Mouse (Mus musculus) layer of hippocampus, adult 9-10 months (tissue): ENCODE results near the gene Sipa1l3.

ENCODE experiments used
- DNase-seq: peaks from one replicate; pipeline ENCODE4 v3.0.0; 2022; ENCODE audit warnings: low spot score

The Sipa1l3 gene

DNA sequence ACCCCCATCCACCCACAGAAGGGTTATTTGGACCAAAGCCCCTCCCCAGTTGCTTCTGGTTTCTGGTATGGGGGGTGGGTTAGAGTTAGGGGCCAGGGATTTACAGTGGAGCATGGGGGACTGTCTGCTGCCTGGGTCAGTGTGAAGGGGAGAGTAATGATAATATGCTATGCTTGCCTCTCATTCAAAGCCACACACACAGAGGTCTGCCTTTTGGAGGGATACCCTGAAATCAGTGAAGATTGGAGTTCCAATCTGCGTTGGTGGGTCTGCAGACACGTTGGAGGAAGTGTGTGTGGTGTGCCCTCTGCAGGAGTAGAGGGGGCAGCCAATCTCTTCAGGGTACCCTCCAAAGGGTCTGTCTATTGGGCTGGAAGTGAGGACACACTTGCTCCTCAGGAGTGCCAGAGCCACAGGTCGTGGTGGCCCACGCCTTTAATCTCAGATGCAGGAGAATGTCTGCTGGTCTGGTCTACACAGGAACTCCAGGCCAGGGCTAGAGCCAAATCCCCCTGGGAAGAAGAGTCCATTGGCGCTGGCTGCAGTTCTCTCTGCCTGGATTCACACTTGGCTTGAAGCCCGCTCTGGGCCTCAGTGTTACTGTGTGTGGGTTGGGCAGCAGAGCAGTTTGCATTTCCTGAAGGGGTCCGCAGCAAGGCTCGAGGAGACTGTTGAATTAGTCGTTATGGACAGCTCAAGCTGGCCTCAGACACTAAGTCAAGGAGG is 213.0 kb downstream of the Sipa1l3 start:
- DNase-seq: no peak

- no peak for DNase-seq
Observed at GRCm38 (mm10) chr7:29304463-29305262, 213.8 kb downstream of the Sipa1l3 start.

- DNase-seq: no peak
Observed at GRCm38 (mm10) chr7:29303738-29304462, 214.5 kb downstream of the Sipa1l3 start, which contains the start of gene Dpf1. TSS of gene Dpf1 (plus strand) at chr7:29303951.

DNA sequence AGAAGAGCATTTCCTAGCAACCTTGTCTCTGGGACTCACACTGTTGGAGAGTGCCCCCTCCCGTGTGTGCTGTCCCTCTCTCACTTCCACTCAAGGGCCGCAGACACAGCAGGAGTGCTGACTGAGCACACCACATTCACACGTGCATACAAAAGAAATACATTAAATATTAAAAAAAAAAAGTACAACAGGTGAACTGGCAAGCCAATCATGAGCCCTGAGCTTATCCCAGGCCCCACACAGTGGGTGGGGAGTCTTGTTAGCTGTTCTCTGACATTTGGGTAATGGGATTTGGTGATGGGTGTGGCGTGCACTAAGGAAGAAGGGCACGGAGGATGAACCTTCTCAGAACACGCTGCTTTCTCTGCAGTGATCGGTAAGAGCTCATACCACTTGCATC is 215.8 kb downstream of the Sipa1l3 start:
- no peak for DNase-seq

- DNase-seq: no peak
Observed at GRCm38 (mm10) chr7:29301127-29301566, 217.3 kb downstream of the Sipa1l3 start.

GRCm38 (mm10) chr7:29296998-29297397 is 221.4 kb downstream of the Sipa1l3 start:
- DNase-seq: no peak

GRCm38 (mm10) chr7:29295861-29296647 is 222.4 kb downstream of the Sipa1l3 start:
- no peak for DNase-seq

DNA sequence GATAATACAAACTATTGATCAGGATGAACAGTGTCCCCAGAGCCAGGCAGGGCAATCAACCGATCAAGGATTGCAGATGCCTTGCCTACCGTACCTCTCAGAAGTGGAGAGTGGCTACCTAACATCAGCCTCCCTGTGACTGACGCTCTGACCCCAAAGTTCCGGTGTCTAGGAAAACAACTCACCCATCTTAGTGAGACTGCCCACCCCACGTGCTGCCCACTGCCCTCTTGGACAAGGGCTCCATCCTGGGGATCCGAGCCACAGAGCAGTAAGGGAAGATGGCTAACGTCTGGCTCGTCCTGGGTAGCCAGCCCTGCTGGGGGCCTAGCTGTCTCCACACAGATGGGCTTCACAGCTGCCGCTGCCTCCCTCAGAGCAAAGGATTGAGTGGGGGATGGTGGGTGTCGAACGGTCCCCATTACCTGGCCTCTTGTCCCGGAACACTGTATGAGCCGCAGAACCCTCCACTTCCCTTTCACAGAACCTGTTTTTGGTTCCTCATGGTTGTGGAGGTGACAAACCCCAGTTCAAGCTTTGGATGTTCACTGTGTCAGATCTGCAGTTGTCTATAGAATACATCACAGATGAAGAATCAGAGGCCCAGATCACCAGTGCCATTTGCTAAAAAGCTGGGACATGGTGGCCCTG is 224.2 kb downstream of the Sipa1l3 start:
- DNase-seq: no peak

GRCm38 (mm10) chr7:29293131-29294065 is 225.0 kb downstream of the Sipa1l3 start:
- DNase-seq: no peak

DNA sequence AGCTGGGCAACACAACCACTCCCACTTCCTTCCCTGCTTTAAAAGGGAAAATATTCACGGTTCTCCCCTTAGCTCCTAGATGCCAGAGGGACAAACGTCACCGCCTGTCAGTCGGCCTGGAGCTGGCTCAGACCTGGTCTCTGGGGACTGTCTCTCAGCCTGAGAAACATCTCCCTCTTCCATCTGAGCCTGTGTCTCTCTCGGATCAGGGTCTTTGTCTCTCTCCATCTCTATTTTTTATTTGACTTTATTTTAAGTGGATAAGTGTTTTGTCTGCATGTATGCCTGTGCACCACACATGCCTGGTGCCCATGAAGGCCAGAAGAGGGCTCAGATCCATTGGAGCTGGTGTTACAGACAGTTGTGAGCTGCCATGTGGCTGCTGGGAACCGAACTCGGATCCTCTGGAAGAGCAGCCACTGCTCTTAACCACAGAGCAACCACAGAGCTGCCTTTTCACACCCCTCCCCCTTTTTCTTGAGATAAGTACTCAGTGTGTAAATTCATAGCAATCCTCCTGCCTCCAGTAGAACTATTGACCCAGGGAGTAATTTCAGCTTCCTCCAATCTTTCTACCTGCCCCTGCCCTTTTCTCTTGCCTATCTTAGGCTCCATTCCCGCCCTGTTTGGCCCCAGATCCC is 225.9 kb downstream of the Sipa1l3 start:
- no peak for DNase-seq

DNA sequence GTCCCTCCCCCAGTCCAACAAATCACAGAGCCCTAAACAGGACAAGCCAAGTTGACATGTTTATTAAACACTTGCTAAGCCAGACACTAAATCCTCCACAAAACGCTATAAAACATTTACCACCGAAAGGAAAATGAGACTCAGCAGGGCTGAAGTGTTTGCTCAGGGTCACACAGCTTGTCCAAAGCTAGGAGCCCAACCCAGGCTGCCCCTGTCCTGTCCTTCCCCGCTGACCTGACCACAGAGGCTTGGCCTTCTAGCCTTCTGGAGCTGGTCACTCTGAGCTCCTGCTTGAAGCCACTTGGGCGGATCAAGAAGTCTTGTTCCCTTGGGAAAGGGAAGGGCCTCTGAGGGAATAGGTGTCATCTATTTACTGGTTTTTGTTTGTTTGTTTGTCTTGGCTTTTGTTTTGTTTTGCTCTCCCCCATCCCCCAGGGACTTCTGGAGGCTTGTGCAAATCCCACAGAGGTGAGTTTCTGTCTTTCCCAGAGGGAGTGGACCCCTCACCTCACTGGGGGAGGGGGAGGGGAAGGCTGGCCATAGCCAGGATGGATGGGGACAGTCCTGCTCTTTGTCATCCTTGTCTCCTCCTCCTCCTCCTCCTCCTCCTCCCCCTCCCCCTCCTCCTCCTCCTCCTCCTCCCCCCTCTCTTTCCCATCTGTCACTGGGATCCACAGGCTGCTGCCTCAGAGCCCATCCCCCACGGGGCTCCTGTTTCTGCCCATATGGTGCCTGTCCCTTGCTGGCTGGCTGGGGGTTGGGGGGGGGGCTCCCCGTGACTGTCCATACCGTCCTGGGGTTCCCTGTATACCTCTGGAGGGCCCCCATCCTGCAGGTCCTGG is 226.6 kb downstream of the Sipa1l3 start:
- DNase-seq: no peak

- DNase-seq: no peak
Observed at GRCm38 (mm10) chr7:29290691-29291485, 227.6 kb downstream of the Sipa1l3 start.

GRCm38 (mm10) chr7:29289856-29290255 is 228.6 kb downstream of the Sipa1l3 start:
- no peak for DNase-seq

- no peak for DNase-seq
Observed at GRCm38 (mm10) chr7:29288942-29289638, 229.4 kb downstream of the Sipa1l3 start, which contains the start of gene Ppp1r14a. TSS of gene Ppp1r14a (plus strand) at chr7:29289308.

DNA sequence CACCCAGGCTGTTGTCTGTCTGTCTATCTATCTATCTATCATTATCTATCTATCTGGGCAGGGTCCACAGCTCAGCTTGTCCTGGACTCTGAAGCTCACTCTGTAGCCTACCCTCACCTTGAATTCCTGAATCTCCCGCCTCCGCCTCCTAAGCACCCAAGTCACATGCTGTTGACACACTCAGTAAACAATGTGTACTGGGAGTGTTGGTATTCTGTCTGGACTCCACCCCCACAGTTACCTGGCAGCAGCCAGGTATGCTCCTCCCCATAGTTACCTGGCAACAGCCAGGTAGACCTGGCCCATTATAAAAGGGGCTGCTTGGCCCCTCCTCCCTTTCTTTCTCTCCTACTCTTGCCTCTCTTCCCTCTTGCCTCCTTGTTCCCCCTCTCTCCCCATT is 230.4 kb downstream of the Sipa1l3 start:
- DNase-seq: no peak

GRCm38 (mm10) chr7:29287481-29287880 is 231.0 kb downstream of the Sipa1l3 start:
- no peak for DNase-seq

- no peak for DNase-seq
Observed at GRCm38 (mm10) chr7:29284523-29284922, 233.9 kb downstream of the Sipa1l3 start.
